Mouse (Mus musculus) NIH3T3 (cell line): ENCODE measurements at regions not wholly inside any gene's neighbourhood (a gene's known extent, or its start where the extent isn't known, plus 50 kb on each side); places are given as distances from the start of the nearest gene placed in this dataset.
"Not testable (repeated sequence)": the region's sequence is repeated elsewhere in the genome, so short reads cannot be mapped to it uniquely, and the experiment has no call there.

Source experiments
- DNase-seq: peaks from one replicate; pipeline ENCODE4 v3.0.0-alpha.2; 2012; ENCODE audit warnings: low read depth

DNA sequence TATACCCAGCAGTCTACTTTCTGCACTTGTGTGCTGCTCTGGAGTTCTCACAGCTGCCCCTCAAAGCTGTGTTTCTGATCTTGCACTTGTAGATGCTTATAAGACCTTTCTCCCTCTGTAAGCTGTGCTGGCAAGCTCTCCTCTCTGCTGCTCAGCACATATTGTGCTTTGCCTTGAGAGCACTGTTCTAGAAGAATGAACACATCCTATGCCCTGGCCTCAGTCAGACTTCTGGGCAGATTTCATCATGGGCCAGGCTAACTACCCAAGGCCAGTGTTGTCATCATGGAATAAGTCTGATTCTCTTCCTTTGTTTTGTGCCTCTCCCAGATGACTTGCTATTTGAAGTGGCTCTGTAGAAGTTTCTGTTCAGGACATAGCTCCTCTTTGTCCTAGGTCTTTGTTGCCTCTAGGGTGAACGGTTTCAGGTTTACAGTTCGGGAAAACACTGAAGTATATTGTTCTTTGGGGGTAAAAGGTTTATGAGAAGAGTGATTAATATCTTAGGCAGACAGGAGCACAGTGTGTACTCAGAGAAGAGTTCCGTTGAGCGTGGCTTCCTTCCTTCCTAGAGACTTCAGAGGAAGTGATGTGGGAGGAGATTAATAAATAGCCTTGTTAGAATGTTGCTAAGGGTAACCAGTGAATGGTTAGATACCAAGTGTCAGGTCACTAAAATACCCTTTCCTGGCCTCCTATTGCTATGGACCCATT lies 70.8 kb downstream of the Pcdh18 start:
- DNase-seq = peak; percentile 11

DNA sequence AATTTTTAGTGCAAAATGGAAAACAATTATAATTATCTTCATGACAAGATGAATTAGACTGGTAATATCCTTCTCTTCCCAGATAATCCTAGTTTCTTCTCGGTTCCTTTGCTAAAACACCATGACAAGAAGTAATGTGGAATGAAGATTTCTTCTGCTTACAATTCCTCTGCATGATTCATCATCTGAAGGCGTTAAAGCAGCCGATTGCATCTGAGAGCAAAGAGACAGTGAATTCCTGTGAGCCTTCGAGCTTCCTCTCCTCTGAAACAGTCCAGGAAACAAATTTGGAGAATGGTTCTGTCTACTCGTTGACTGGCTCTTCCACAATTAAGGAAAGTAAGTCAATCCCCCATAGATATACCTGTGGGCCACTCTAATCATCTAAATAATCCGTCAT lies 82.2 kb downstream of the Pcdh18 start:
- peak; percentile 22 for DNase-seq

DNA sequence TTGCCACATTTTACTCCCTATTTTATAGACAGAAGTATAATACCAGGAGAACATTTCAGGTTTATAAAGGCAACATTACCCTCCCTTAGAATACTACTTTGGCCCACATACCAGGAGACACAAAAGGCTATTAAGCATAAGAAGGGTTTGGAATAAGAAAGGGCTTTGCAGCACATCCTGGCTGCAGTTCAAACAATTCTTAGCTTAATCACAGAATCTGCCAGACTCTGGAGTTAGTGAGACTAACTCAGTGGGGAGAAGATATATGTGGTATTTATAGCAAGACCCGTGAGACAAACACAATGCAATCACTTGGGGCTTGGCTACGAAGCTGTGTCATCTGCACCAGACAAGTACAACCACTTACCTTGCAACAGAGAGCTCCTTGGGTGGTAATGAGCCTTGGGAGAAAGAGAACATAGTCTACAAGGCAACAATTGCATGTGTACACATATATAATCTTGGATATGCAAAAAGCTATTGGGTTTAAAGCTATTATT lies 84.4 kb downstream of the Pcdh18 start:
- no peak for DNase-seq

DNA sequence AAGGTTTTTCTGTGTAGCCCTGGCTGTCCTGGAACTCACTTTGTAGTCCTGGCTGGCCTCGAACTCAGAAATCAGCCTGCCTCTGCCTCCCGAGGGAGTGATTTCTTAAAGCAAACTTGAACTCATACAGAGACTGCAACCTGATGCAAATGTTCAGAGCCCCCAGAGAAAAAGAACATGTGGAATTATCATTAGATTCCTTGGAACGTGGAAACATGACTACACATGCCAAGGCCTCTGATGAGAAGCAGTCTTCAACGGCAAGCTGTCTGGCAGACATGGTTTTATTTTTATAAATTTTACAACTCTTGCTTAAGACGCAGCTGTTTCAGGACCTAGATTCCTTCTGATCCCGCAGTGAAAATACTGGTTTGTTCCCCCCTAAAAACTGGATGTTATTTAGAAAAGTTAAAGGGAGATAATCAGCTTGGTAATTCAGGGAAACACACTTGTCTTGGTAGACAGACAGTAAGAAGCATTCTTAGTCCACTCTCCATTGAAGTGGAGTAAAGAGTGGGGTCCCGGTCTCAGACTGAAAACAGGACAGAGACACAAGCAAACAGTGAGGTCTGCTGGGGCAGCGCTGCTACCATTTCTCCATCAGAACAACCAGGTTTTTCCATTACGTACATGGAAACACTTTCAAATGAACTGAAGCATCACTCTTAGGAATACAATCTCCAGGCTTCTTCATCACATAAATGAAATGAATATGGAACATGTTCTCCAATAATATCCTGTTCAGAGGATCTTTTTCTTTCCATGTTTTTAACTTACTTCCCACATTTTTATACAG lies 89.4 kb downstream of the Pcdh18 start:
- DNase-seq = no peak

DNA sequence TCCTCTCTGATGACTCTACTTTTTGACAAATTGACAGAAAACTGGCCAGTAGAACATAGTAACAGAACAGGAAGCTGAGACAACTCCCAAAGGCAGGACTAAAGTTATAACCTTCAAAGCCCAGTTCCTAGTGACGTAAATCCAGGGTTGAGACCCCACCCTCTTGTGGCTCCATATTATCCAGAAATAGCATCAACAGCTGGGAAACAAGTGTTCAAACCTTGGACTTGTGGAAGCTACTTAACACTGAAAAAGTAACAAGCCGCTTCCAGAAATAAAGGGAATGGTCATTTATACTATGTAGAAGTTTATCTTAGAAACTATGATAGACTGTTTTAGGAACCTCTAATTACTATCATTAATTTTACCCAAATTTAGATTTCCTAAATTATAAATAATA lies 90.6 kb downstream of the Pcdh18 start:
- no peak for DNase-seq

DNA sequence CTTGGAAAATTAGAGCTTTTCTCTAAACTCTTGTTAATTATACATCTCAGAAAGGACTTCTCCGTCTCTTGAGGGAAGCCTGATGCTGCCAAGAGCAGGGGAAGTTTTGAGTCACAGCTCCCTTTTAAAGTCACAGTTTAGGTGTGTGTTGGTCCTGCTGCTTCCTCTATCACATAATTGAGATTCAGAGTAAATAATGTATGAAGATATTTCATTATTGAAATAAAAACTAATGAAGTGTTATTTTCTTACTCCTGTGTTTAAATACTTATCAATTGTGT lies 108.3 kb downstream of the Pcdh18 start:
- DNase-seq = no peak

DNA sequence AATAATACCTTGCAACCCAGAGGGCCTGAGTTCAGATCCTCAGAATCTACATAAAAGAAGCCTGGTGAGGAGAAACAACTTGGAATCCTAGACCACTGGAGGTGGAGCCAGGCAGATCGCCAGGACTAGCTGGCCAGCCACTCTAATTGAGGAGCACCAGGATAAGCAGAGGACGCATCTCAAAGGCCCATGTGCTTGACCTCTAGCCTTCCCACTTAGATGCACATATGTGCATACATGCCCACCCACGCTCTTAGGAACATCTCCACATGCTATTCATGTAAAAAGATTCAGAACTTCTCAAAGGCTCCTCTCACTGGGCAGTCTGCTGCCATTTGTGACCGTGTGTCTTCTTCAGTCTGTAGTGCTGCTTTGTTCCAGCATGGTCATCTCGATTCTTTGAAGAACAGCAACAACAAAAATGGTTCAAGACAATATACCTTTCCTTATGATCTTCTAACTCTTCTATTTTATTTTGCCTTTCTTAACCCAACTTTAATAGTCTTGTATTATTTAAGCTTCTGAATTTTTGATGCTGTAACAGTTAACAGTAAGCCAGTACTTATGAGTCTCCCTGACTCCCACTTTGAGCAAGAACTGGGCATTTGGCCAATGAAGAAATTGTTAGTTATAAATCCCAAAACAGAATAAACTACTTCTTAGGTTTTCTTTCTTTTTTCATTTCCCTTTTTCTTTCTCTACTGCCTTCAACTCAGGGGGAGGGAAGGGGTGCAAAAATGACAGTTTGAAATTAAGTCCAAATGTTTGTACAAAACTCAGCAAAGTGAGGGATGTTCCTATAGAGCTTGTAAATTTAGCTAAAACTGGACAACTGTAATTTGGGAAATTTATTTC lies 108.9 kb downstream of the Pcdh18 start:
- peak; percentile 69 for DNase-seq

DNA sequence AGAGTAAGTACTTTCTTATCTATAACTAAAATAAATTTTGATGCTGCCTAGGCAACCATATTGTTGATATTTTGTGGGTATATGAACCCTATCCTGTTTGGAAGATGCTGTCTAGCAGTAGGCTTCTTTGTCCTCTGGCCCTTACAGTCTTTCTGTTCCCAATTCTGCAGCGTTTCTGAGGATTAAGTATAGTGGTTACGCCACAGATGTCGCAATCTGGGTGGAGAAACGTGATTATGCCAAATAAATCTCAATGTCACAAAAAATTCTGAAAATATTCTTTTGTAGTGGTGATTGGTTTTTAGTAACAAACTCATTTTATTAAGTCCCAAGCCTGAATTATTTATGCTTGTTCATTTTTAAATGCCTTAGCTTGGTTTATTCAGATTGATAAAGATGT lies 112.1 kb downstream of the Pcdh18 start:
- DNase-seq = peak; percentile 30

DNA sequence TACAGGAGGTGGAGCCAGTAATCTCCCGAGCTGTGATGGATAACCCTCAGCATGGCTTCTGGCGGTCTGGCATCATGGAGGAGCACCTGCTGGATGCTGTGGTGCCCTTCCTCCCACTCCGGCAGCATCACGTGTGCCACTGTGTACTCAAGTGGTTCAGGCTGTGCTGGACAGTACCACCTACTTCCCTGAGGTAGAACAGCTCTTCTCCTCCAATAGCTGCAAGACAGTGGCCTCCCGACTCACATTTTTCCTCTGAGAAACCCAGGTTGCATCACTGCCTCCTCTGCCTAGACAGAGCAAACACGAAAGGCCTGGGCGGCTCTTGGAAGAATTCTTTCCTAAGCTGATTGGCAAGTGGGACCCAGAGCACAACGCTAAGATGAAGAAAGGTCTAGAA lies 113.3 kb downstream of the Pcdh18 start:
- DNase-seq = peak; percentile 19

DNA sequence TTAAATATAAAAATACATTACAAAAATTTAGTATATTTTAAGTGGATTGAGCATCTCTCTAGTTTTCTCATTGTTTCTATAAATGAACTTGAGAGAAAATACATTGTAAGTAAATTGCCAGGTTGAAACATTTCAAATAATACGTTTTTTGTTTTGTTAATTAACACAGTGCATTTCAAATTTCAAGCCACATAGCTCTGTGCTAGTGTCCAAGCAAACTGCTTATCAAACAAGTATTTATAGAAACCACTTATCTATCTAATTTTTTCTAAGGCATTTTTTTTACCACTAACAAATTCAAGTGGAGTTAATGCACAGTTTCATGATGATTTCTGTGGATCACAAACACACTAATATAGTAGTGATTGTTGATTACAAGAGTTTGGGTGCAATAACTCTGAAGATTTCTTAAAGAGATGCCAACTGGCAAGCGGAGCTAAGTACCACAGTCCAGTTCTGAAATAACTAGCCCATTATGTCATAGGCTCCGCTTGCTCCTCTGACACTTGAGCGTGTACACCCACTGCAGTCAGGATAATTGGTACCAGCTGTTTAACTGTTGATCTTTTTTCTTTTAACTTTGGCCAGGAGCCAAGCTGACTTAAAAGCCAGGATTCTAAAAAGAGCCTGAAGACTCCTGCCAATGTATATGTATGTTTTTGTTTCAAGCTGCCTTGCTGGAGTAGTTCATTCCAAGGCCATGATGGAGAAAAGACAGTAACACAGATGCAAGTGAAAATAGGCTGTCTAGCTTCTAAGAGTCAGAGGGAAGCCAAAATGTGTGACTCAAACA lies 115.0 kb downstream of the Pcdh18 start:
- peak; percentile 99 for DNase-seq

DNA sequence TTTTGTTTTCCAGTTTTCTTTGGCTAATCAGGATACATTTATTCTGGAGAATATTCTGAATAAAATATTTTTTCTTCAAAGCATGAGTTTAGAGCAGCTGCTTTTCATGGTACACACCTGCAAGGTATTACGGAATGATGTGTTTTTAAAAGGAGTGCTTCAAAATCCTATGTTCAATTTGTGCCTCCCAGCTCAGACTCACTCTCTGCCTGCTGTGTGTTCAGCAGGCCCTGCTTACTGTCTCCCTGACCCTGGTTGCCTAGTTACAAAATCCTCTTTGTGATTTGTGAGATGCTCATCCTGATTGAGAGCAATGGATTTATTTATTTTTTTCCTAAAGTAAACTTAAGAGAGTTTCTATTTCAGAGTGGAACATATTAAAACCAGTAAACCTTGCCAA lies 115.7 kb downstream of the Pcdh18 start:
- DNase-seq = peak; percentile 28

DNA sequence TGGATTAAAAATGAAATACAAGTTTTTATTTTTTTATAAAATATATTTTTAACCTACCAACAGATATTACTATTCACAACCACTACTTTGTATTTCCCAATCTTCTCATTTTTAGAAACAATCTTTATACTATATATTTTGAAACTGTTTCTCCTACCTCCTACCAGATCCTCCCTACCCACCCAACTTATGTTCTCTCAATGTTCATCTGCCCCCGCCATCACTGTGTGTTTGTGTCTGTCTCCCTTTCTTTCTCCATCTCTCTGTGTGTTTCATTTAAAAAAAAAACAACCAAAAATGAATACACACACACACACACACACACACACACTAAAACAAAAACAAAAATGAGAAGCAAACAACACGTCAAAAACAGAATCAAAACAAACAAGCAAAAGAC lies 118.5 kb downstream of the Pcdh18 start:
- DNase-seq = no peak

DNA sequence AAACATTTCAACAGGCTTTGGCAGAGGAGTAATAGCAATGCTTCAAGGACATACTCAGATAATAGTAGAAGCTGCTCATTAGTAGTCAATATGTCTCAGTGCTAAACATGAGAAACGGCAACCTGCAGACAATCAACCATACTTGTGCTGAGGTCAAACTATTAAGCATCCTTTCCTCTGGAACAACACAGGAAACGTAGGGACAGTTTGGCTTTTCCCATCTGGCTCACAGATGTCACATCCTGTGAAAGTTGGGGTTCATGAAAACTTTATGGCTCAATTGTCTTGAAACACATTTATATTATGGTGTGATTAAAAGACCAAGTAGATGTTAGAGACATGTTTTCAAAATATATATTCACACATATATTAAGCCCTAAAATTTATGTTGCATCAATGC lies 120.4 kb downstream of the Pcdh18 start:
- no peak for DNase-seq

DNA sequence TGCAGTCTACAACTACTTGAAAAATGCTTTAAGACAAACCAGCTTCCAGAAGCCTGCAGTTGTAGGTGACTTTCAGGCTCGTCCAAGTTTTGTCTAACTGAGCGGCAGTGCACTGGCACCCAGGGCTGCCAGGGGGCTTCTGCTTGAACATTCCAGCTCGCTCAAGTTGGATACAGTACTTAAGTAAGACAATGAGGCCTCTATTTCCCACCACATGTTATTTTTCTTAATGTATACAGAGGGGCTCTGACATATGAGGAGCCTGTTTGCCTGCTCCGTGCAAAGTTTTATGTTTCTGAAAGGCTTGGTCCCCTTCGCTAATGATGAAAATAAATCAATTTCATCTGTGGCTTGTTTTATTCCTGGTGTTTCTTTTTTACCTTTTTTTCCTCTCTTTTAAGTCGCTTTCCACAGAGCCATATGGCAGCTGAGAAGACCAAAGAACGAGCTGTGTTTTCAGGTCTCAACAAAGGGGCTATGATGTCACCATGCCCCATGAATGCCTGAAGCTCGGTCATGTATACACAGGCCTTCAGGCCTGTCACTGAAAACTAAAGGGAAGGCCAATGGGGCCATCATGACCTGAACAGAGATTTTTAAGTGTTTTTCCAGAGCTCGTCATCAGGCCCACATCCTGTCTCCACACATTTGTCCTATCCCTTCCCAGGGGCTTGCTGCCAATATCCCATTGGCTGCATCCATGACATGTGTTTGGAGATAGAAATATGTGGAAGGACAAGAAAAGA lies 164.2 kb downstream of the Pcdh18 start:
- DNase-seq = no peak

DNA sequence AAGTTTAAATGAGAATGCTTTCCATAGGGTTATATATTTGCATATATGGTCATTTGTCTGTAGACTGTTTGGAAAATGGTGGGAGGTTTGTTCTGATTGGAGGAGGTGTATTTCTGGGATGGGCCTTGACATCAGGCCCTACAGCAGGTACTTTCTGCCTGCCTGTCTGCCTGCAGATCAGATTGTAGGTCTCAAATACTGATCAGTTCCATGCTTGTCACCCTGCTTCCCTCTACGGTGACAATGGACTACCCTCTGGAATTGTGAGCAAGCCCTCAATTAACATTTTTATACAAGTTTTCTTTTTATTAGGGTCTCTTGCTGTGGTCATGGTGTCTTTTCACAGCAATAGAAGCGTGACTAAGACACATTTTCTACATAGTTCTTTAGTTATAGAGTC lies 166.9 kb downstream of the Pcdh18 start:
- no peak for DNase-seq

DNA sequence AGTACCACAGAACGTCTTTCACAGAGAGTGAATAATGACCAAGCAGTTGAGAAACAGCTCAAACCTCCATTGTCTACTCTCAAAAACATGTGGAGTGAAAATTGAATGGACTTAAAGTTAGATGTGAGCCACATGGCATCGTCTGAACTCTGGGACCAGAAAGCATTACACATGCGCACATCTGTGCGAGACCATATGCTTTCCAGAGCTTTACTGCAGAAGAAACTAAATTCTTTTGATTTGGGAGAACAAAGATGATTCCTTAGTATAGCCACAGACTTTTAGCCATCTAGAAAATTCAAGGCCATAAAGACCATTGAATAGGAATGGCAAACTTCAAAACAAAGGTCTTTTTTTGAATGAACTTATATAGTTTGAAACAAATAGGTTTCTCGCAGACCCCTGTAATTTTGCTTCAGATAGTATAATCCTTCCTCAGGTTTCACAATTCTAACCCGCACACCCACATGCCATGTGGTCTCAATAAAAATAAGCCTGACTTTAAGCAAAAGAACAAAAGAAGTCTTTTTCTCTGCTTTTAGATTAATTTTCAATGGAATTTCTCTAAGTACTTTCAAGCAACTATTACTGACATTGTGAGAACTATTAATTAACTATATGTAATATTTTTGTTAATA lies 170.5 kb downstream of the Pcdh18 start:
- DNase-seq = no peak

DNA sequence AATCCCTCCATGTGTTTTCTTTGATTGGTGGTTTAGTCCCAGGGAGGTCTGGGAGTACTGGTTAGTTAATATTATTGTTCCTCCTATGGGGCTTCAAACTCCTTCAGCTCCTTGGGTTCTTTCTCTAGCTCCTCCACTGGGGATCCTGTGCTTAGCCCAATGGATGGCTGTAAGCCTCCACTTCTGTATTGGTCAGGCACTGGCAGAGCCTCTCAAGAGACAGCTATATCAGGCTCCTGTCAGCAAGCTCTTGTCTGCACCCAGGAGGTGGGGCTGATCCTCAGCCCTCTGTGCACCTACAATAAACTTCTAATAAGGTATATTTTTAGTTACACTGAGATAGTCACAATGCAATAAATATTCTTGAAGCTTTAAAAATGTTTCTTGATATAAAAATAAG lies 171.2 kb downstream of the Pcdh18 start:
- not testable (repeated sequence) for DNase-seq

DNA sequence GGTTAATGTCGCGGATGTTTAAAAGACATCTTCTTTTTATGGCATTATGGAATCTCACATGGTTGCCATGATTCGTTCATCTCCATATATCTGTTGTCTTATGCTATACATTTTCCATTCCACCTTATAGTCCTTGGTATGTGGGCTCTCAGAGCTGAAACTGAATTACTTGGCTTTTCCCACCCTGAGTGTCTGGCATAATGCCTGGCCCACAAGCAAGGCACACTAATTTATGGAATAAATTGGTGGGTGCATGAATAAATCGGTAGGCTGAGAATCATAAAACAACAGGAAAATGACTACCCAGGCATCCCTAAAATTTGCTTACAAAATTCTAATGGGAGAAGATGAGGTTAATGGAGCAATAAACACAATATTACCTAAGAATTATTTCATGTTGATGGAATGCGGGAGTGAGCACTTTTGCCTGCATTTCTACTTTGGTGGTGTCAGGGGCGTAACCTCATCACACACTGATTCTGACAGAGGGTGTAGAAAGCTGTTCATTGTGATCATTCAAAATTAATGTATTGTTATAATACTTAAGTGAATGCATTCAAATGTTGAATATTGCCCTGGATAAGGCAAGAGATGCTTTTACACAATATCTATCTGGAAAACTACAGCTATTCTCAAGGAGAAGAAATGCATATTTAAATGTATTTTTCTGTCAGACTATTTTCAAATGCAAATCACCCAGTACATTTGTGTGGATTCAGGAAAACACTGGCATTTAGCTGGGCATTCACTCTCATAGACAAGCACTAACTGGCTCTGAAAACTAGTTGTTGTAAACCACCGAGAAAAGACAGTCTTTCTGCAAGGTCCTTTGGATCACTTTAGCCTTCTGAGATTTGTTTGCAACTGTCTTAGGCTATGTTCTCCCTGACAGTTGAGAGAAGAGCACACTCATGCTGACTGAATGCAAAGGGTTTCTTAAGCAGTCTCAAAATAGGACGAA lies 190.1 kb downstream of the Pcdh18 start:
- no peak for DNase-seq

DNA sequence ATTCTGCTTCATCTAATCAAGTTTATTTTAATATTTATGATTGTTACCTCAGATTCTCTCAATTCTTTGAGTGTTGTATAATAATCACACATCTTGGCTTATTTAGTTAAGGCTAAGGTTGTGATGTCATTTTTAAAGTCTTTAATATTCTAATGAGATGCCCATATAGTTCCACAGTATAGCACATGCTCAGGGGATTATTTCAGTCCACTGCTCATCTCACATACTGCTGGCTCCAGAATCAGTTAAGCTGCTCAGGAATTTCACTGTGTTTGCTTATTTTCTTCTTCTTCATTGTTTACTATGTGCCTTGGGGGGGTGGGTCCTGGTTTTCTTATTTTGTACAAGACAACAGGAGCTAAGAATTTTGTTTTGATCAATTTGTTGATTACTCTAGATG lies 229.5 kb downstream of the Pcdh18 start:
- DNase-seq = no peak

DNA sequence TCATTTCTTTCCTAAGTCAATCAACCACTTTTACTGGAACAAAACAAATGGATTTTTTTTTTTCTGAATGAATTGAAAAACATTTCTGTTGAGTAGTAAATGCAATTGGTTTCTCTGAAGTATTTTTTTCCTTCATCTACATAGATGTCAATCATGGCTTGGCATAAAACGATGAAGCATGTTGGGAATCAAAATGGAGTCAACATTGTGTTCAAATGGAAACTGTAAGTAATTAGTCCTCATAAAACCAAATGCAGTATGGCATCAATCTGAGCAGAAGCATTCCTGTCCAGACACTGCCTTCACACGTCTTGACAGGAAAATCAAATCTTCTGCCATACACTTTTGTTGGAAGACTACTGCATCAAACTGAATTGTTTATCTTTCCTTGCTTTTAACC lies 237.0 kb downstream of the Pcdh18 start:
- no peak for DNase-seq
